Mouse (Mus musculus) embryonic facial prominence, embryonic 12.5 days (tissue): Measurements from ENCODE around the gene B4galt3. TPM values are rescaled to one million over a fixed set of nuclear protein-coding genes. Genes with fewer than 3 reads are reported as not detected.
A peak's percentile ranks its signal among the peaks of the same experiment; 100 is the strongest.
"Not testable (repeated sequence)": the region's sequence is repeated elsewhere in the genome, so short reads cannot be mapped to it uniquely, and the experiment has no call there.

Experiments
- ATAC-seq: fragments of 200-750 bp; cut with Nextera tagmentation; 2 replicates; pipeline ENCODE4 v1.8.0; 2017; ENCODE audit not compliant: insufficient number of reproducible peaks, insufficient read depth, low FRiP score, low TSS enrichment
- H3K27ac ChIP-seq: fragments of 300-500 bp; sonication (generic); 2 replicates; pipeline ENCODE4 v1.5.1; 2016; ENCODE audit warnings: mild to moderate bottlenecking
- H3K27me3 ChIP-seq: fragments of 300-500 bp; sonication (generic); 2 replicates; pipeline ENCODE4 v1.6.1; 2016; ENCODE audit warnings: mild to moderate bottlenecking, moderate library complexity
- H3K36me3 ChIP-seq: fragments of 300-500 bp; sonication (generic); 2 replicates; pipeline ENCODE4 v1.6.1; 2016; ENCODE audit warnings: mild to moderate bottlenecking
- H3K4me1 ChIP-seq: fragments of 300-500 bp; sonication (generic); 2 replicates; pipeline ENCODE4 v1.6.1; 2016
- H3K4me2 ChIP-seq: fragments of 300-500 bp; sonication (generic); replicated peaks from 2 replicates; pipeline ENCODE4 v1.6.1; 2016; ENCODE audit warnings: mild to moderate bottlenecking, moderate library complexity
- H3K4me3 ChIP-seq: fragments of 300-500 bp; sonication (generic); 2 replicates; pipeline ENCODE4 v1.5.1; 2016; ENCODE audit warnings: mild to moderate bottlenecking
- H3K9ac ChIP-seq: fragments of 300-500 bp; sonication (generic); 2 replicates; pipeline ENCODE4 v1.6.1; 2016; ENCODE audit warnings: mild to moderate bottlenecking, moderate library complexity
- H3K9me3 ChIP-seq: fragments of 300-500 bp; sonication (generic); 2 replicates; pipeline ENCODE4 v1.6.1; 2016; ENCODE audit warnings: mild to moderate bottlenecking, moderate library complexity
- WGBS: fragments of 180-500 bp; shearing (Covaris S2); methylation state at CpG from one replicate; pipeline ENCODE4 v1.1.7; 2016; 5-methylcytosine and 5-hydroxymethylcytosine counted together
- polyA plus RNA-seq: library from polyadenylated mRNA; unstranded; fragments of >200 nt; fragmentation: Nextera tagmentation; extraction: Ambion mirVana; gene quantifications from 2 replicates; pipeline ENCODE4 v1.2.1, GENCODE M21; 2016

B4galt3 gene
- polyA plus RNA-seq, 1 experiment from 2014 or later: 89.3 TPM

GRCm38 (mm10) chr1:171294298-171295062, 24.4 kb downstream of the B4galt3 start, which contains the start of gene Ufc1:
Ufc1 (minus strand) TSS chr1:171295024.
- Histone ChIP-seq H3K27me3 (peaks cover 14% of the 10 kb centered on the region; the same call in 1 of the 2 replicates), H3K9me3 (no peaks in the 10 kb centered on the region), H3K4me1 (peaks cover 9% of the 10 kb centered on the region), H3K4me3 (peak within 1 kb of the TSS; percentile 63), H3K36me3 (peaks cover 6% of the 10 kb centered on the region), H3K4me2 (peak within 1 kb of the TSS; percentile 69), H3K27ac (peak within 1 kb of the TSS; percentile 91), H3K9ac (peak within 1 kb of the TSS; percentile 69)
- peak; percentile 78 for ATAC-seq
- WGBS: under 1% methylated on average over 42 of the region's 42 CpGs

GRCm38 (mm10) chr1:171295063-171295402, 24.9 kb downstream of the B4galt3 start:
- Histone ChIP-seq H3K4me2 (peak overlapping the region; percentile 69), H3K27ac (peak overlapping the region; percentile 91), H3K9me3 (no peaks in the 10 kb centered on the region), H3K27me3 (peaks cover 14% of the 10 kb centered on the region; the same call in 1 of the 2 replicates), H3K4me3 (peak overlapping the region; percentile 63), H3K4me1 (peaks cover 9% of the 10 kb centered on the region), H3K36me3 (peaks cover 2% of the 10 kb centered on the region; the same call in 1 of the 2 replicates), H3K9ac (0 out of 2 replicates have a peak overlapping the region, but pooled peaks have one; percentile 69)
- ATAC-seq: no peak
- 19% methylated on average over 3 of the region's 3 CpGs for WGBS

GRCm38 (mm10) chr1:171298226-171298625, 28.1 kb downstream of the B4galt3 start:
- Histone ChIP-seq H3K4me1 (peaks cover 7% of the 10 kb centered on the region; the same call in 1 of the 2 replicates), H3K27ac (no peak overlapping the region), H3K9me3 (no peaks in the 10 kb centered on the region), H3K36me3 (no peaks in the 10 kb centered on the region), H3K27me3 (peaks cover 14% of the 10 kb centered on the region; the same call in 1 of the 2 replicates), H3K4me3 (no peak overlapping the region), H3K9ac (no peak overlapping the region), H3K4me2 (no peak overlapping the region)
- 71% methylated on average over 3 of the region's 3 CpGs for WGBS
- ATAC-seq: no peak

DNA sequence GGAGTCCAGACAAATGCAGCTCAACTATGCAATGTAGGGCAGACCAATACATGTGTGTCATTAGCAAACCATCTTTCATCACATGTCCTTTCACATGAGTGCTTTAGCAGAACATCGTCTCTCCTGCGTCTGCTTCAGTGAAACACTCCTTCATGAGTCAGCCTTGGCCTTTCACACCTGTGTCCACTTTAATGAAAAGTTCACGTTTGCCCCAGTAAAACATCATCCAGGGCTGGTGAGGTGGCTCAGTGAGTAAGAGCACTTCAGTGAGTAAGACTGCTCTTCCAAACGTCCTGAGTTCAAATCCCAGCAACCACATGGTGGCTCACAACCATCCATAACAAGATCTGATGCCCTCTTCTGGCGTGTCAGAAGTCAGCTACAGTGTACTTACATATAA, 36.0 kb downstream of the B4galt3 start:
- not testable (repeated sequence) for H3K27me3 ChIP-seq, ATAC-seq, H3K9me3 ChIP-seq, H3K27ac ChIP-seq, H3K36me3 ChIP-seq, H3K4me1 ChIP-seq, H3K4me3 ChIP-seq, H3K4me2 ChIP-seq, H3K9ac ChIP-seq
- WGBS: 69% methylated on average over 5 of the region's 5 CpGs

GRCm38 (mm10) chr1:171309321-171309720, 39.2 kb downstream of the B4galt3 start:
- 72% methylated on average over 2 of the region's 2 CpGs for WGBS

DNA sequence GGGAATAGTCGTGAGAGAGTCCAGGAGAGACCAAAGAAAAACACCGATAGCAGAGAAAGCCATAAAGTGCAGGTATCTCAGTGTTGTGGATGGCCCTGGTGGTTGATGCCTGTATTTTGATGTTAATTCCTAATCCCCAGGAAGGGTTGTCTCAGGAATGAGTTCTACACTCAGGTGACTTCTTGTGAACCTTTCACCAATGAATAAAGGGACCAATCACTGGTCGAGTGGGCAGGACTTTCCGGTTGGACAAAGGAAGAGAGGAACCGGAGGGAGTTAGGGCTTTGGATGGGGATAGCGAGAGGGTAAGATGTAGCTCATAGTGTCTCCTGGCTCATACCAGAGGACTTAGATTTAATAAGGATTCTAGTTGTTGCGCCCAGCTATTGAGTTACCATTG, 49.6 kb downstream of the B4galt3 start:
- no peak overlapping the region for H3K27ac ChIP-seq
- H3K36me3 ChIP-seq: no peaks in the 10 kb centered on the region
- WGBS: 10% methylated on average over 7 of the region's 7 CpGs
- H3K9me3 ChIP-seq: no peaks in the 10 kb centered on the region
- no peak overlapping the region for H3K9ac ChIP-seq
- no peak overlapping the region; the same call in 1 of the 2 replicates for H3K4me2 ChIP-seq
- no peak overlapping the region for H3K4me3 ChIP-seq
- ATAC-seq: no peak
- H3K27me3 ChIP-seq: no peaks in the 10 kb centered on the region
- H3K4me1 ChIP-seq: no peaks in the 10 kb centered on the region

More at GRCm38 (mm10) chr1:171309321-171309720, 39.2 kb downstream of the B4galt3 start:
- no peak overlapping the region for H3K27ac ChIP-seq
- H3K36me3 ChIP-seq: no peaks in the 10 kb centered on the region
- no peaks in the 10 kb centered on the region for H3K27me3 ChIP-seq
- ATAC-seq: no peak
- H3K4me2 ChIP-seq: no peak overlapping the region
- H3K9ac ChIP-seq: no peak overlapping the region
- no peaks in the 10 kb centered on the region for H3K9me3 ChIP-seq
- no peak overlapping the region for H3K4me3 ChIP-seq
- H3K4me1 ChIP-seq: no peaks in the 10 kb centered on the region

DNA sequence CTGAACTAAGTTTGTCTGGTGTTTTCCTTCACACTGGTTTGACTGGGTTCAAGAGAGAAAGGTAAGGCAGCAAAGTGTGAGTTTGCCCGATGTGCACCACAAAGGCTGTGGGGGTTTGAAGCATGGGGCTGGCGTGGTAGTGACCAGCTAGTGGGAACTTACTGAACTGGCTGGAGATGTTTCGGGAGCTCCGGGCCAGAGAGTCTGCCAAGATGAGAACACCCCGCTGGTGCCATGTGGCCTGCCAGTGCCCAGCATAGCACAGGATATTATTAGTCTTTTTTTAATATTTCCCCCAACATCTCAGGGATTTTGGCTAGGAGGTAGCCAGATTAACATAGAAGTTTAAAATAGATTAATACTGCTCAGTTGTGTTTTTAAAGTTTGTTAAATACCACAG, 50.0 kb downstream of the B4galt3 start:
- Histone ChIP-seq H3K9me3 (no peaks in the 10 kb centered on the region), H3K4me2 (no peak overlapping the region; the same call in 1 of the 2 replicates), H3K4me3 (no peak overlapping the region), H3K27me3 (no peaks in the 10 kb centered on the region), H3K27ac (no peak overlapping the region), H3K4me1 (no peaks in the 10 kb centered on the region), H3K9ac (no peak overlapping the region), H3K36me3 (no peaks in the 10 kb centered on the region)
- no peak for ATAC-seq
- WGBS: 7% methylated on average over 5 of the region's 5 CpGs

DNA sequence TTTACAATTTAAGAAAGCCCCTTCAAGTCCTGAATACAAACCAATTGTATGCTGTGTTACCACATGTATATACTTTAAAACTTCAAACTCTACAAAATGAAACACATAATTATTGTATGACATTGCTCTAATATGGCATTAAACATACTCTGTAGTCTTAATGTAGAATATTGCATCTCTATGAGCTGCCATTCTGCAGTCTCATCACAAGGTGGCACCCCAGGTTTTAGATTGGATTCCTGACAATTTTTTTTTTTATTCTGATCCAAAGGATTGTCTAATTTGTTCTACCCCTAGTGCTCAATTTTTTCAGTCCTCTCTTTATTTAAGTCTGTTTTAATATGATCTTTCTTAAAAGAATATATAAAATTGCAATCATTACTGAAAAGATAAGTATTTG, 51.3 kb downstream of the B4galt3 start:
- no peaks in the 10 kb centered on the region for H3K27me3 ChIP-seq
- H3K4me3 ChIP-seq: no peak overlapping the region
- H3K36me3 ChIP-seq: no peaks in the 10 kb centered on the region
- no peak for ATAC-seq
- H3K4me2 ChIP-seq: no peak overlapping the region
- no peaks in the 10 kb centered on the region for H3K4me1 ChIP-seq
- no peak overlapping the region for H3K9ac ChIP-seq
- no peak overlapping the region for H3K27ac ChIP-seq
- H3K9me3 ChIP-seq: no peaks in the 10 kb centered on the region

GRCm38 (mm10) chr1:171322012-171322411, 51.9 kb downstream of the B4galt3 start:
- Histone ChIP-seq H3K9ac (no peak overlapping the region), H3K27ac (no peak overlapping the region), H3K4me2 (no peak overlapping the region), H3K27me3 (no peaks in the 10 kb centered on the region), H3K36me3 (no peaks in the 10 kb centered on the region), H3K4me1 (no peaks in the 10 kb centered on the region), H3K9me3 (no peaks in the 10 kb centered on the region), H3K4me3 (no peak overlapping the region)
- ATAC-seq: 0 out of 2 replicates have a peak, but pooled peaks have one; percentile 41
- 75% methylated on average over 1 of the region's 1 CpGs for WGBS

GRCm38 (mm10) chr1:171325571-171325970, 55.4 kb downstream of the B4galt3 start:
- Histone ChIP-seq H3K4me3 (no peak overlapping the region), H3K4me2 (no peak overlapping the region), H3K27ac (no peak overlapping the region), H3K9ac (no peak overlapping the region), H3K27me3 (no peaks in the 10 kb centered on the region), H3K4me1 (peaks cover 15% of the 10 kb centered on the region), H3K36me3 (no peaks in the 10 kb centered on the region), H3K9me3 (no peaks in the 10 kb centered on the region)
- ATAC-seq: no peak
- WGBS: 75% methylated on average over 2 of the region's 2 CpGs
